Mouse (Mus musculus) right cerebral cortex, postnatal 4 days (tissue): ENCODE data around the gene Eif2s3x.
"Not testable (repeated sequence)": the region's sequence is repeated elsewhere in the genome, so short reads cannot be mapped to it uniquely, and the experiment has no call there.

Experiments used
- DNase-seq: peaks from one replicate; pipeline ENCODE4 v3.0.0-alpha.2; 2022

Eif2s3x gene

DNA sequence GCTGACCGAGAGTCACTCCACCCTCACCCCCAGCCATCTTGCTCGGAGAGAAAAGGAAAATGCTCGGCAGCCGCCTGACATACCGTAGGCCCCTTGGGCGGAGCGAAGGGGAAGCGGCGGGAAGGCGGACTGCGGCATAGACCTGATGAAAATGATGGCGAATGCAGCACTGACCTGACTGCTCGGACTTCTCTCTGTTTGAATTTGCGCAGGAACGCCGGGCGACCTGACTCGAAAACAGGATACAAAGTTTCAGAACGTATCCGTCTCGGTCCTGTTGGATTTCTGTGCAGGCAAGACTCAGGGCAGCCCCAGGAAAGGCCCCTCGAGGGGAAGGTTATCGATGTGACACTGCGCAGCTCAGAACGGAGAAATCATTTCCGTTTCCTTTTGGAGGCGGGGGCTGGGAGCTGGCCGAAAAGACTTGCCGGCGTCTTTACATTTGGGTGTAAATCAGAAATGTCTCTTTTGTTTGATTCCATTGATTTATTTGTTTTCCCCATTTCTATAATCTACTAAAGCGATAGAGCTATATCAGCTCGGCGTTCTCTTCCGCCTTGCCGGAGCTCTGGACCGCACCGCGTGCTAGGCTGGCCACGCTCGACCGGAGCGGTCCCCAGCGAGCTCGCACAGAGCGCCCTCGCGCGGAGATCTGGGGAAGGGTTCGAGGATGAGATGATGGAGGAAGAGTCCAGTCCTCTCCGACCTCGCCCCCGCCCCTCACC, at the start of gene Eif2s3x:
TSS of gene Eif2s3x (minus strand) at position 266 of the 725 bp plus-strand sequence.
- DNase-seq = peak; percentile 79

GRCm38 (mm10) chrX:94235601-94236000, 22.9 kb upstream of the Eif2s3x start:
- peak; percentile 2 for DNase-seq

DNA sequence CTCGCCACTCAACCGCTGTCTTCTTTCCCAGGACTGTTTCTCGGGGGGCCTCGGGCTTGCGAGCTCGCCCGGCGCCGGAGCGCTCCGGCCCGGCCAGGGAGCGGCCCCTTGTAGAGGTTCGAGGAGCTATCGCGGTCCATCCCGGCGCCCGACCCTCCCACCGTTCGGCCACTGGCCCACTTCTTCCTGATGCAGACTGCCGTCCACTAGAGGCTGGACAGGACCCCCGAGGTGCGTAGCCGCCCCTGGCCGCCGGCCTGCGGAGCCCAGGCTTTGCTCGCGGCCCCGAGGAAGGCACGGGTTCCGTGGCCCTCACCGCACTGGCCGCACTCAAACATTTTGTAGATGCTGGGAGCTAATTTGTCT, 22.5 kb upstream of the Eif2s3x start:
- DNase-seq = no peak

GRCm38 (mm10) chrX:94234532-94235189, 22.0 kb upstream of the Eif2s3x start, which contains the start of gene Klhl15:
TSS of gene Klhl15 (plus strand) at chrX:94234599.
- DNase-seq = peak; percentile 80

GRCm38 (mm10) chrX:94233936-94234531, 21.4 kb upstream of the Eif2s3x start:
- DNase-seq = no peak

- peak; percentile 6 for DNase-seq
Observed at GRCm38 (mm10) chrX:94233432-94233831, 20.8 kb upstream of the Eif2s3x start.

GRCm38 (mm10) chrX:94213384-94213783, 722 bp upstream of the Eif2s3x start:
- DNase-seq = no peak

GRCm38 (mm10) chrX:94212264-94212596, 432 bp downstream of the Eif2s3x start:
- DNase-seq = no peak

GRCm38 (mm10) chrX:94197789-94198188, 14.9 kb downstream of the Eif2s3x start:
- no peak for DNase-seq

DNA sequence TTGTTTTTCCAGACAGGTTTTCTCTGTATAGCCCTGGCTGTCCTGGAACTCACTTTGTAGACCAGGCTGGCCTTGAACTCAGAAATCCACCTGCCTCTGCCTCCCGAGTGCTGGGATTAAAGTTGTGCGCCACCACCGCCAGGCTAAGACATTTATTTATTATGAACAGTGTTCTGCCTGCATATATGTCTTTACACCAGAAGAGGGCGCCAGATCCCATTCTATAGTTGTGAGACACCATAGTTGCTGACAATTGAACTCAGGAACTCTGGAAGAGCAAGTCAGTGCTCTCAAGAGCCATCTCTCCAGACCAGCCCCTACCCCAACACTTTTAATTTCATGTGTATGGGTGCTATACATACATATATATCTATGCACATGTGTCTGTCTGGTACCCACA, 18.8 kb downstream of the Eif2s3x start:
- not testable (repeated sequence) for DNase-seq

DNA sequence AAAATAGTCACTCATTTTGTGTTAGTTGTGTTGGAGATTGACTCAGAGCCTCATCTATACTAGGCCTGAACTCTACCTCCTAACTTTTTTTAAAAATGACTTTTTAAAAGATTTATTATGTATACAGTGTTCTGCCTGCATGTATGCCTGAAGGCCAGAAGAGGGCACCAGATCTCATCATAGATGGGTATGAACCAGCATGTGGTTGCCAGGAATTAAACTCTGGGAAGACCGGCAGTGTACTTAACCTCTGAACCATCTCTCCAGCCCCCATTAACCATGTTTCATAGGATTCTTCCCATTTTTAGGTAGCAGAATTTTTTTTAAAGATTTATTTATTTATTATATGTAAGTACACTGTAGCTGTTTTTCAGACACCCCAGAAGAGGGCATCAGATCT, 27.5 kb downstream of the Eif2s3x start:
- no peak for DNase-seq

GRCm38 (mm10) chrX:94183814-94184213, 28.8 kb downstream of the Eif2s3x start:
- DNase-seq = no peak

- DNase-seq = peak; percentile 76
Observed at GRCm38 (mm10) chrX:94177715-94178340, 34.8 kb downstream of the Eif2s3x start.

- DNase-seq = no peak
Observed at GRCm38 (mm10) chrX:94169348-94169747, 43.3 kb downstream of the Eif2s3x start.

DNA sequence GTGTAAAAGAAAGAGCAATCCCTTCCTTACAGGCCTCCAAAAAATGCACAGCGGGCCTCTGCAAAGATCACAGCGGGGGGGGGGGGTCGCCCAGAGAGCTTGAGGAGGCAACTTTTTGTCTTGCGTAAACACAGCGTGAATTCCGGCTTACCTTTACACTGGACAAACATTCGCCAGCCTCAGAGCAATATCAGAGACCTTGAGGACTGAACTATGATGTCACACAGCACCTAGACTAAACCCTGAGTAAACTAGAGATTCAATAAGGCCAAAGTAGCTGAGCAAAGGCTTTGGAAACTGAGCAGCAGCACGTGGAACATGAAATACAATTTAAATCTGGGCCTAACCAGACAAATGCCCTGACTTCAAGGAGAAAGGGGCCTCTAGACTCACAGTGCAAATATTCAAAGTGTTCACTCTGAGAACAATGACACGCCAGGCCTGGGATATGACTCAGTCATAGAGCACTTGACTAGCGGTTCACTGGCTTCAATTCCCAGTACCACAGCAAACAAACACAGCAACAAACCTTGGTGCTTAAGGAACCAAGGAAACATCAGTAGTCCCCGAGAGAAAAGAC, 60.3 kb downstream of the Eif2s3x start:
- DNase-seq = no peak

DNA sequence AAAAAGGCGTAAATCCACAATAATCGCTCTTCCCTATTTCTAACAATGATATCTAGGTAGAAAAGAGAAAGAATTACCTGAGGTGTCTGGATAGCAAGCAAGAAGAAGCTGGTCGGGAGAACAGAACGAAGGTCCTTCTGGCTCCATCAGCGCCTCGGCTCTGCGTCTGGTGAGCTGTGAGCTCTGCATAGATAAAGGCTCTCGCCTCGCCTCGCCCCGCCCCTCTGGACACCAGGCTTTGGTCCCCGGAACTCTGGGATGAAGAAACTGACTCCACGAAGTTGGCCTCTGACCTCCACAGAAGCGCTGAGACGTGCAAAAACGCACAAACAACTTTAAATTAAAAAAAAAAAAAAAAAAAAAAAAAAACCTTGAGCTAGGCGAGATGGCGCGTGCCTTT, 62.2 kb downstream of the Eif2s3x start:
- DNase-seq = no peak

GRCm38 (mm10) chrX:94142004-94142771, 70.5 kb downstream of the Eif2s3x start:
- DNase-seq = no peak

- DNase-seq = no peak
Observed at GRCm38 (mm10) chrX:94140080-94140479, 72.6 kb downstream of the Eif2s3x start.
